Mouse (Mus musculus): ENCODE results near the gene Enpp6. TPM values are rescaled to one million over a fixed set of nuclear protein-coding genes. Genes with fewer than 3 reads are reported as not detected.
A peak's percentile ranks its signal among the peaks of the same experiment; 100 is the strongest.

The Enpp6 gene
- 0.43 and 0.68 TPM in 2 replicates for polyA plus RNA-seq (2016; fragmentation: Nextera tagmentation; extraction: Ambion mirVana)

DNA sequence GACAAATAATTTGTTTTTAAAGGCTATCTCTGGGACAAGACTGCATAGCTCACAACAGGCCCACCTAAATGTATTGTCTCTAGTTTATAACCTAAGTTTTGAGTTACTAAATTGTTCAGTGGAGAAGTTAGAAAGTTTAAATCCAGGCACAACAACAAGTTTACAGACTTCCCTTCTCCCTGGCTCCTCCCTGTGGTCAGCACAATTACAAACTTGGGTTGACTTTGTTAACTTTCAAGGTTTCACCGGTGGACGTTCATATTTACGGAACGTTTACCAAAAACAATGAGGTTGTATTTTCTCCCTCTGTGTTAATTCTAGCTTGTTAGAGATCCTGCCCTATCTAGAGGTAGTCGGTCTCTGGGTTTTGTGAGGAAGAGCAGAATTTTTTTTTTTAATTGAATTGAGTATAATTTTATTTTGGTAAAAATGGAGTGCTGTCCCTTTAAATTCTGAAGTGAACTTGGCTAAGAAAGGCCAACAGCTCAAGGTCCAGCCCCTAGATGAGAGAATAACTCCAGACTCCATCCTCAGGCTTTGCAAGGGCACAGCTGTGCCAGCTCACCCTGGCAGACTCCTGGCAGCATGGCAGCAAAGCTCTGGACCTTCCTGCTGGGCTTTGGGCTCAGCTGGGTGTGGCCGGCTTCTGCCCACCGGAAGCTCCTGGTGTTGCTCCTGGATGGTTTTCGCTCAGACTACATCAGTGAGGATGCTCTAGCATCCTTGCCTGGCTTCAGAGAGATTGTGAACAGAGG, at the start of gene Enpp6:
Enpp6 (plus strand) TSS at position 502 of the 755 bp plus-strand sequence.
- Histone ChIP-seq H3K27me3 (ENCODE audit: insufficient read depth, poor library complexity, severe bottlenecking) (no peaks in the 10 kb centered on the region), H3K36me3 (no peaks in the 10 kb centered on the region), H3K27ac (no peak within 1 kb of the TSS), H3K9me3 (no peaks in the 10 kb centered on the region), H3K4me3 (no peak within 1 kb of the TSS), H3K4me1 (replicated peaks) (no peaks in the 10 kb centered on the region)
- WGBS: 88% methylated on average over 8 of the region's 8 CpGs
- no peak for DNase-seq (ENCODE audit: low spot score)

DNA sequence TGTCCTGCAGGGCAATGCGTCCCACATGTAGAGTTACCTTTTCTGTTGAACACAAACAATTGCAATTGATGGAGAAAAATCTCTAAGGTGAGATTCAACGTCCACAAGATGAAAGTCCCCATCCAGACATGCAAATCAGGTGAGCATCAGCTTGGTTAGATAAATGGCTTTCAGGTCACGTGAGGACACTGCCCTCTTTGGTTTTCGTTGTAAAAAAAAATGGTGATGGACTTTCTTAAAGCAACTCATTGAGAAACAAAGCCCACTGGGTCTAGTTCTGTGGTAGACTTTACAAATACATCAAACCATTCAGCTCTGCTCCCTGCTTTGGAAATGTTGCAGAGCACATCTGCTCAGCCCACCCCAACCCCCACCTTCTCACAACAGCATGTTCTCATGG, 48.5 kb upstream of the Enpp6 start:
- H3K27ac ChIP-seq: no peak overlapping the region
- WGBS: 86% methylated on average over 4 of the region's 4 CpGs
- no peak for DNase-seq (ENCODE audit: low spot score)
- 0 out of 2 replicates have a peak, but pooled peaks cover 7% of the 10 kb centered on the region for H3K27me3 ChIP-seq (ENCODE audit: insufficient read depth, poor library complexity, severe bottlenecking)
- no peak overlapping the region for H3K4me3 ChIP-seq
- H3K4me1 ChIP-seq (replicated peaks): peaks cover 24% of the 10 kb centered on the region
- no peaks in the 10 kb centered on the region for H3K36me3 ChIP-seq
- peaks cover 7% of the 10 kb centered on the region; the same call in 1 of the 2 replicates for H3K9me3 ChIP-seq

DNA sequence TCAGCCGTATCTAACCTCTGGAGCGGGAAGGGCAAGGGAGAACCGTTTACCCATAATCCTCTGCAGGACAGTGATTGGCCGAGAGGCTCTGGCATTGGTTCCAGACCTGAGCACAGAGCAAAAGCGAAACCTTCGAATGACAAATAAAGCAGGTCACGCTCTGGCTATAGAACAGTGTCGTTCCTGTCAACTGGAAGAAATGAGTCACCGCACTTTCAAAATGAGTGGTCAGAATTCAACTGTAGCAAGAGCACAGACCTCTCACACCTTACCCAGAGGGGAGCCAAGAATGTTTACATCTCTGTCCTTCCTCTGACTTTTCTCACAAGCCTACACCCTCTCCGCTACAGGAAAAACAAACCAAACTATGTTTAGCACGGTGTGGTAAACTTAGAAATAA, 45.4 kb upstream of the Enpp6 start:
- H3K4me3 ChIP-seq: no peak overlapping the region
- H3K4me1 ChIP-seq (replicated peaks): peaks cover 17% of the 10 kb centered on the region
- 64% methylated on average over 11 of the region's 11 CpGs for WGBS
- H3K27ac ChIP-seq: 0 out of 2 replicates have a peak overlapping the region, but pooled peaks have one; percentile 50
- H3K9me3 ChIP-seq: peaks cover 7% of the 10 kb centered on the region; the same call in 1 of the 2 replicates
- no peaks in the 10 kb centered on the region for H3K36me3 ChIP-seq
- no peaks in the 10 kb centered on the region for H3K27me3 ChIP-seq (ENCODE audit: insufficient read depth, poor library complexity, severe bottlenecking)
- DNase-seq (ENCODE audit: low spot score): no peak

DNA sequence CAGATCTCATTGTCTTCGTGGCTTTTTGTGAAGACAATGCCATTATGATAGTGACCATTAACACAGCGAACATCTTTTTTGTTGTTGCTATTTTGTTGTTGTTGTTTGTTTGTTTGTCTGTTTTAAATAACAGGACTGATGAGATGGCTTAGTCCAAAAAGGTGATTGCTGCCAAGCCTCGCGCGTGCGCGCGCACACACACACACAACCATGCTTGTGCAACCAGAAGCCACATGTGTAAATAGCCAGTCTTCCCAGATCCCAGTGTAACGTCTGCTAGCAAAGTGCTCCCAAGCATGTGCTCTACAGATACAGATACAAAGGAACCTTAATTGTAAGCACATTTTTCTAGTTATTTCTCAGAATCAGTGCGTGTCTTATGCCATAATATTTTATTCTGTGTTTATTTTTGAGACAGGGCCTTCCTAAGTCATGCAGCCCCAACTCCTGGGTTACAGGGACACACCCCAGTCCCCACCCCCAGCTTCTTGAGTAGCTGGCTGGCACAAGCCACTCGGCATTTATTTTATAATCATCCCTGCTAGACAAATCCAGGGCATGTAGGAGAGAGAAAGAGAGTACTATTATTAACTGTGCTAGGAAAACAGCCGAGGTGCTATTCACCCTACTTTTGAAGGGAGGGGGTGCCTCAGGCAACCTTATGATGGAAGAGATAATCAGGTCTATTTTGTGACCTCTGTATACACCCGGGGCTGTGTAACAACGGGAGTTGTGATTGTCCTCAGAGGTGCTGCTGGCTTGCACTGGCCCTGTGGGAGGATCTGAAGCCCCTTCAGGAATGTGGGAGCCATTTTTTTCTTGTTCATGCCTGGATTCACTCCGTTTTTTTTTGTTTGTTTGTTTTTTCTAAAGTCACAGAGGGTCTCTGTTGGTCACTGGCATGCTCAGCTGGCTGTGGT, 44.7 kb upstream of the Enpp6 start:
- peak overlapping the region; percentile 50; the same call in 1 of the 2 replicates for H3K27ac ChIP-seq
- H3K9me3 ChIP-seq: peaks cover 7% of the 10 kb centered on the region; the same call in 1 of the 2 replicates
- 76% methylated on average over 15 of the region's 15 CpGs for WGBS
- no peaks in the 10 kb centered on the region for H3K27me3 ChIP-seq (ENCODE audit: insufficient read depth, poor library complexity, severe bottlenecking)
- peaks cover 17% of the 10 kb centered on the region for H3K4me1 ChIP-seq (replicated peaks)
- DNase-seq (ENCODE audit: low spot score): no peak
- H3K36me3 ChIP-seq: no peaks in the 10 kb centered on the region
- no peak overlapping the region for H3K4me3 ChIP-seq

DNA sequence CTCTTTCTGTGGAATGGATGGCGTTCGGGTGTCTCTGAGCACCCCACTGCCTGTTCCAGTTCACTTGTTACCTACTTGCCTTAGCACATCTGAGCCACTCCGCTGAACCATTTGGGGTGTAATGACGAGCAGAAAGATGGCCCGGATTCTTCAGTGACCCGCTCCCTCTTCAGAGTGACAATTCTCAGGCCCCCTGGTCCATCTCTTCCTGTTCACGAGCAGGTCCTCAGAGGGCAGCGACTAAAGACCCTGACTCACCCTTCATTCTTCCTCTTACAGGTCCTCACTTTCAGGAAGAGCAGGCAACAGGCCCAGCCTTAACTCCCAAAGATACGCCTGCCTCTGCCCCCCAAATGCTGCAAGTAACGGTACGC, 44.0 kb upstream of the Enpp6 start:
- Histone ChIP-seq H3K27me3 (ENCODE audit: insufficient read depth, poor library complexity, severe bottlenecking) (no peaks in the 10 kb centered on the region), H3K9me3 (peaks cover 7% of the 10 kb centered on the region; the same call in 1 of the 2 replicates), H3K4me1 (replicated peaks) (peaks cover 17% of the 10 kb centered on the region), H3K4me3 (no peak overlapping the region), H3K36me3 (no peaks in the 10 kb centered on the region), H3K27ac (peak overlapping the region; percentile 50; the same call in 1 of the 2 replicates)
- DNase-seq (ENCODE audit: low spot score): no peak
- WGBS: 81% methylated on average over 11 of the region's 11 CpGs

DNA sequence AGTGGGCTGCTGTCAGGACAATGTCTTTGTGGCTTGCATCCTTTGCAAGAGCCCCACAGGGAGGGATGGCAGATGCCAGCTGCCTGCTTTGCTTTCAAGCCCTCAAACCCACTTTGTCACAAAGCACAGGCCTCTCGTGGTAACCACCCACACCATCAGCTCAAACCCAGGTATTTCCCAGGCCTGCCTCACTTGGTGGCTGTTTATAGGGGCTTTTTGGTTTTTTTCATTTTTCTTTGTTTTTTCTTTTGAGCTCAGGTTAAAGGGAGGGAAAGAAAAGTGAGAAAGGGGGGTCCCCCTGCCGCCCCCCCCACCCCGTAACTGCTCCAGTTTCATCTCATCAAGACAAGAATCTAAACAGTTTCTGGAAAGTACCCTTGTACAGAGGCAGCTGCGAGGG, 43.4 kb upstream of the Enpp6 start:
- Histone ChIP-seq H3K27me3 (ENCODE audit: insufficient read depth, poor library complexity, severe bottlenecking) (no peaks in the 10 kb centered on the region), H3K27ac (no peak overlapping the region), H3K4me1 (replicated peaks) (peaks cover 18% of the 10 kb centered on the region), H3K4me3 (no peak overlapping the region), H3K9me3 (peaks cover 7% of the 10 kb centered on the region; the same call in 1 of the 2 replicates), H3K36me3 (no peaks in the 10 kb centered on the region)
- DNase-seq (ENCODE audit: low spot score): no peak
- WGBS: 89% methylated on average over 4 of the region's 4 CpGs

DNA sequence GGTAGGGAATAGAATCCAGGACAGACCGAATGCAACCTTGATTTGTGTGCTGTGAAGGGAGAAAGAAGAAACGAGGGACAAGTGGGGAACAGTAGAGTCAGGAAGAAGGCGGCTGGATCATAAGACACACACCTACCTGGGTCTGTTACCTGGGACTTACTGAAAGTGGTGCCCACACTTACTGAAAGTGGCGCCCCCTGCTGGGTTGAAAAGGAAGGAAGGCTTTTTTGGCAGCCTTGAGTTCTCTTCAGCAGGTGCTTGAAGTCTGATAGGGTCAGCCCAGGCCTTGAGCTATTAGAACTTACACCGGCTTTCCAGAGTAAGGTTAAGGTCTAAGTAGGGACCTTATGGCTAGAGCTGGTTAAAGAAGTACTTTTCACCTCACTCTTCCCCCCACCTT, 40.5 kb upstream of the Enpp6 start:
- Histone ChIP-seq H3K4me1 (replicated peaks) (peaks cover 19% of the 10 kb centered on the region), H3K4me3 (no peak overlapping the region), H3K27me3 (ENCODE audit: insufficient read depth, poor library complexity, severe bottlenecking) (no peaks in the 10 kb centered on the region), H3K9me3 (no peaks in the 10 kb centered on the region), H3K36me3 (no peaks in the 10 kb centered on the region), H3K27ac (no peak overlapping the region)
- 79% methylated on average over 5 of the region's 5 CpGs for WGBS
- no peak for DNase-seq (ENCODE audit: low spot score)

DNA sequence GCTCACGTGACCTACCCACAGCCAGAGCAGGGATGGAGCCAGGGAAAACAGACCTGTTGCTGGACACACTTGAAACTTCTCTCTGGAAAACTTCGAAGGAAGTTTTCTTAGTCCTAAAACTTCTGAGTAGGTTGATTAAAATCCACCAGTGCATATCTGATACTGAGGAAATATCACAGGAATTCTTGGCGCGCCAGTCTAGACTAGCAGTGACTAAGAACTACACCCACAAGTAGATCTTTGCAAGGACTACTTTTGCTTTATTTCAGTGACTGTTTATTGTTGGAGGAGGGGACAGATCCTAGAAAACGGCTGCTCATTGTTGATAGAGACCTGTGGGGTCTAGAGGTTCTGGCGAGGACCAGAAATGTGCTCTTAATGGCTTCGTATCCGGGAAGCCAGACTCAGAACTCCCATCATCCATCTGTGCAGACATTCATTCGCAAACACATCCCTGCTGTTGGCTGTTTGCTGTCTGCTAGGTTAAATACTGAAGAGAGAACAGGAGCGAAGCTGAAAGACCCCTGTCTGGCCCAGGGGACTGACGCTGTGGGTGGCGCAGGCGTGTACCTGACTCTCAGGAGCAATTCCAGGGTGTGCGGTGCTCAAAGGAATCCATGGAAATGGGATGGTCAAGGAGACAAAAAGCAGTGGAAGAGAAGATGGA, 38.5 kb upstream of the Enpp6 start:
- peaks cover 3% of the 10 kb centered on the region; the same call in 1 of the 2 replicates for H3K4me1 ChIP-seq (replicated peaks)
- H3K9me3 ChIP-seq: no peaks in the 10 kb centered on the region
- H3K4me3 ChIP-seq: no peak overlapping the region
- no peak for DNase-seq (ENCODE audit: low spot score)
- H3K27me3 ChIP-seq (ENCODE audit: insufficient read depth, poor library complexity, severe bottlenecking): no peaks in the 10 kb centered on the region
- no peaks in the 10 kb centered on the region for H3K36me3 ChIP-seq
- WGBS: 86% methylated on average over 14 of the region's 14 CpGs
- H3K27ac ChIP-seq: no peak overlapping the region

DNA sequence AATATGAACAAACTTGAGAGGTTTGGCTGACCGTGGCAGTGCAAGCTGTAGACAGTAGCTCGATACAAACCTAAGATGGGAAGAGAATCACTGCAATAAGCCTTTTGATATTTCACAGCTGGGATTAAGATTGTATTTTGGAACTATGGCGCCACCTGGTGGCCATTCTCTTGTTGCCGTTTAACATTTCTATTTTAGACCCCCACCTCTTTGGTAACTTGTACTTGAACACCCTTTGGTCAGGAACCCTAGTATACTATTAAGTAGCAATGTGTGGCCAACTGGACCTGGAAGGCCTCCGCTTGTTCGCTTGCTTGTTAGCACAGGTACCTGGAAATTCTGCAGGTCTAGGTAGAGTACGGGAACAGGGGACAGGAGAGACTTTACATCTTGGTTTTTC, 33.2 kb upstream of the Enpp6 start:
- 23% methylated on average over 7 of the region's 7 CpGs for WGBS
- Histone ChIP-seq H3K27me3 (ENCODE audit: insufficient read depth, poor library complexity, severe bottlenecking) (no peaks in the 10 kb centered on the region), H3K9me3 (no peaks in the 10 kb centered on the region)

DNA sequence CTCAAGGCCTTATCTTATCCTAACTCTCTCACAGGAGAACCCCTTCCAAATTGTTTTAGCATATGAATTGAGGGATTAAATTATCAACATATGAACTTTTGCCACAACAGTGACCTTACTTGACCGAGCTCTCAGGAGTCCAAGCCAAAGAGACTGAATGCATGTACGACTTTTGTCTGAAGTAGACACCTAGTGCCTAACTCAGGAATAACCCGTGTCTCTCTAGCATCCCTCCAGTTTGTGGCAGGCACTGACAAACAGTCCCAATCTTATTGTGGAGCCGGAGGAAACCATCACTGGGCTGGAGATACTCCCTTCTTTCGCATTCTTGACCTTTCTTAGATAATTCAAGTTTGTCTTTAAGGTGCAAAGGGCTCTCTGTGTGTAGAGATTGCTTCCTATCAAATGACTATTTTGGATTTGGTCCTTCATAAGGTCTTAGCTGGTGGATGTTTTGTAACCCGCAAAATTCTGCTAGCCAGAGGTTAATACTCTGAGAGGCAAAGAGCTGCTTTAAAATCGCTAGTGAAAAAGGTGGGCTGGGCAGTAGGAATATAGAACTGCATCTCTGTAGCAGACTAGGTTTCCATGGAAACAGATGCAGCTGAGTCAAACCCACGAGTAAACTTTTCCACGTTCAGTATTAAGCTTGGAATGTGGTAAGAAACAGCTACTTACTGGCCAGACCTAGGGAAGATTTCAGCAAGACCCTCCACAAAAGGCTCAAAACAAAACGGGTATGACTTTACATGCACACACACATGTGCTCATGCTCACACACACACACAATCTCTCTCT, 23.9 kb upstream of the Enpp6 start:
- H3K4me1 ChIP-seq (replicated peaks): peaks cover 16% of the 10 kb centered on the region
- 51% methylated on average over 10 of the region's 10 CpGs for WGBS
- no peaks in the 10 kb centered on the region for H3K36me3 ChIP-seq
- no peak overlapping the region for H3K4me3 ChIP-seq
- no peaks in the 10 kb centered on the region for H3K9me3 ChIP-seq
- no peaks in the 10 kb centered on the region for H3K27me3 ChIP-seq (ENCODE audit: insufficient read depth, poor library complexity, severe bottlenecking)
- no peak overlapping the region for H3K27ac ChIP-seq
- DNase-seq (ENCODE audit: low spot score): no peak

More for the DNA sequence above, 33.2 kb upstream of the Enpp6 start:
- no peak overlapping the region for H3K27ac ChIP-seq
- H3K4me3 ChIP-seq: no peak overlapping the region
- DNase-seq (ENCODE audit: low spot score): peak; percentile 73
- H3K36me3 ChIP-seq: no peaks in the 10 kb centered on the region
- H3K4me1 ChIP-seq (replicated peaks): peaks cover 1% of the 10 kb centered on the region; the same call in 1 of the 2 replicates

DNA sequence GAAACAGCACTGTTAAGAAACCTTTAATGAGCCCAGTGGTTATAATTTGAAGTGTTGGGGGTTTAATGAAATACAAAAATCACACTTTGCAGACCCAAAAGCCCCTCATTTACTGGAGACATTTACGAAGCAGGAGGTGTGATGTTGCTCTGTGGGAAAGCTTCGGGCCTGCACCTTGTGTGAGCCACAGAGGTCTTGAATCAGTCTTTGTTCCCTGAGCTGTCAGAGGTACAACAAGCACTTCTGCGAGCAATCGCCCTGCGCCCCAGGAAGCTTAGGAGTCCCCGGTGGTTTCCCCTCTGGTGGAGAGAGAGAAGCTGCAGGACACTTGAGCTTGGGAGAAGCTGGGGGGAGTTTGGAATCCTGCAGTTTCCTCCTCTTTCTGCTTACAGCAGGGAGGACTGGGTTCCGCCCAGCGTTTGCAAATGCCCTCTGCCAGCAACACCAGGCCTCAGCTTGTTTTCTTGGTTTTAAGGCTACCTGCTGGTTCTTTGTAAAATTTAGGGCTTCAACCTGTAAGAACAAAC, 23.0 kb upstream of the Enpp6 start:
- Histone ChIP-seq H3K9me3 (no peaks in the 10 kb centered on the region), H3K4me1 (replicated peaks) (peaks cover 16% of the 10 kb centered on the region), H3K36me3 (no peaks in the 10 kb centered on the region), H3K27ac (no peak overlapping the region), H3K4me3 (no peak overlapping the region), H3K27me3 (ENCODE audit: insufficient read depth, poor library complexity, severe bottlenecking) (no peaks in the 10 kb centered on the region)
- DNase-seq (ENCODE audit: low spot score): no peak
- WGBS: 28% methylated on average over 8 of the region's 8 CpGs

DNA sequence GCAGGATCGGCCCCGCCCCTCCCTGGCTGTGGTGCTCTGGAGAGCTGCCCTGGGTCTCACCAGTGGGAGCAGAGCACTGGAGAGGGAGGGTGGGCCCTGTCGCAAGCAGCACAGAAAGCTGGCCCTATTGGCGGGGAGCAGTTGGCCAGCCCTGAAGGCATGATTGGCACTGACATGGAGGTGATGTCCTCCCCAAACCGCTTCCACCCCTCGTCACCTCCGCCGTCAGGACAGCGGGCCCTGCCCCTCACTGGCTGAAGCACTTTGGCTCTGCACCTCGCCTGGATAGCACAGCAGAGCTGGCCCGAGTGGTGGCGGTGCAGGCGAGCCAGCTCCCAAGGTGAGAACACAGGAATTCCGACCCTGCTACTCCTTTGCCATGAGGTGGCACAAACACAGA, 20.9 kb upstream of the Enpp6 start:
- no peak overlapping the region for H3K27ac ChIP-seq
- WGBS: 60% methylated on average over 14 of the region's 14 CpGs
- peaks cover 18% of the 10 kb centered on the region for H3K4me1 ChIP-seq (replicated peaks)
- no peak for DNase-seq (ENCODE audit: low spot score)
- no peaks in the 10 kb centered on the region for H3K27me3 ChIP-seq (ENCODE audit: insufficient read depth, poor library complexity, severe bottlenecking)
- no peaks in the 10 kb centered on the region for H3K9me3 ChIP-seq
- H3K36me3 ChIP-seq: no peaks in the 10 kb centered on the region
- no peak overlapping the region for H3K4me3 ChIP-seq

Measured in hindbrain, embryonic 10.5 days (tissue).